Mouse (Mus musculus): ENCODE measurements around the gene Folr1. TPM values are rescaled to one million over a fixed set of nuclear protein-coding genes. Genes with fewer than 3 reads are reported as not detected.

The Folr1 gene
- polyA plus RNA-seq (2014; fragmentation: Illumina TruSeq; extraction: RNeasy Lipid Tissue Mini Kit (QIAGEN cat#74804); ENCODE audit: low replicate concordance): not detected

DNA sequence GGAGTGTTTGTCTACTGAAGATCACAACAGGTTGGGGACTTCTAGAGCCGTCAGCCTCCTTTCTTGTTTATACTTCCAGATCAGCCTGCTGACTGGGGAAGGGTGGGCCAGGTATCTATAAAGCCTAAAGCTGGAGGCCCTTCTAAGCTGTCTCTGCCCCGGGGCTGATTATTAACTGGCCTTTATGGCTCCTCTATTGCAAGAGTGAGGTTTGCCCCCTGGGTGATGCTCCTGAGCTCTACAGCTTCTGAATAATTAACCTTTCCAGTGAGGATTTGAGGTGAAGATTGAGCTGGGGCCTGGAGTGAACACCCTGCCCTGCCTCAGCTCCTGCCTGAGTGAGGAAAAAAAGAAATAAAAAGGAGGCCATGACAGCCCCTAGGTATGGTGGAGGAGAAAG, at the start of gene Folr1:
Folr1 (minus strand) TSS at position 160 of the 400 bp plus-strand sequence.

DNA sequence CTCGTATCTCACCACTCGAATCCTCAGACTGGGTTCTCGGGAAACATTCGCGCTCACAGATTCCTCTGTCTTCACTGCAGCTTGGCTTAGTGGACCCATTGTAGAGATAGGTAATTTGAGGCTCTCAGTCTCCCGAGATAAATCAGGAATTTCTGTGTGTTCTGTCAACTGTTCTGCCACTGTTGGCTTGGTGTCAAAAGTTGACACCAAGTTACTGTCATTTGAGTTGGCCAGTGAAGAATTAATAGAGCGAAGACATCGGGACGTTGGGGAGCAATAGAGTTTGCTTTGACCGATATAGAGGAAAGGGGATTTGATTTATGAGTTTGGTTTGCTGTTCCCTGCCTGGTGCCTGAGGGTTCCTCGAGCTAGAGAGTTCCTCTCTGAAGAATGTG, 35.7 kb upstream of the Folr1 start, which contains the start of gene Tomt:
Tomt (minus strand) TSS at position 73 of the 395 bp plus-strand sequence.

DNA sequence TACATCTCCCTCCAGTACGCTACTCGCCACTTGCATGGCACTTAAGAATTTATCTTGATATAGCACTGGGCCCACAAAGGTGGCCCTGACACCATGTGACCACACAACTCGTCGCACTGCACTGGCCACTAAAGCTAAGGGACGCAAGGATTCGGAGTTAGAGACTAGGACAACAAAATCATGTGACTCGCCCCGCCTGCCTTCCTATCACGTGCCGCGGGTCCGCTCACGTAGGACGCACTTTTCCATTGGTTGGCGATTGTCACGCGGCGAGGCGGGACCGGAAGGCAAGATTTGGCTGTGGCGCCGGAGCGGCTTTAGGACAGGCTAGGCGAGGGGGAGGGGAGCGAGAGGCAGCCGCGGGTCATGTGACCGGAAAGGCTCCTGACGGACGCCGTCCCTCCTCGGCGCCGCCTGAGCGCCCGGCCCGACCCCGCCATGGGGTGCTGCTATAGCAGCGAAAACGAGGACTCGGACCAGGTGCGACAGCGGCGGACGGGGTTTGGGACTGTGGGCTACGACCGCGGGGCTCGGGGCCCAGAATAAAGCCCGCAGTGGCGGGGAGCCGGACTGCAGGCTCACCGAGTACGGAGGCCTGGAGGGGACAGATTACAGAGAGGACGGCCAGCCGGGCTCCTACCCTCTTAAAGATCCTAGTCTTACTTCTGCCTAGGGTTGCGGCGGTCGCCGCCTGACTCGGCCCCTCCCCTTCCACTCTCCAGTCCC, 35.1 kb upstream of the Folr1 start, which contains the start of gene Lamtor1:
Lamtor1 (plus strand) TSS at position 344 of the 726 bp plus-strand sequence.

DNA sequence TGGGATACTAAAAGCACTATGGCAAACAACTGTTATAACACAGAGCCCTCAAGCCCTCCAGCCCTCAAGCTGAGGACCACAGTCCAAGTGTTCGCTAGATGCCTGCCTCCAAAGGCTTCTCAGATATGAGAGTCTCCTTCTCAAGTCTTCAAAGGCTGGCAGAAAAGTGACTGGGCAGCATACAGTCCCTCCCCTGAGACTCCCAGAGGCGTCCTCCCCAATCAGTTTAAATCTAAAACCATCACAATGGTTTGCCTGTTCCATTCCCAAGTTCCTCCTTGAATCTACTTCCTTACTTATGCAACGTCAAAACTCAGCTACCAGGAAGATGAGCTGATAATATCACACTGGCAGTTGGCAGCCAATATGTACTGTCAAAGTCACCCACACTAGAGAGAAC, 7.2 kb downstream of the Folr1 start, which contains the start of gene Anapc15:
Anapc15 (plus strand) TSS at position 301 of the 400 bp plus-strand sequence.

DNA sequence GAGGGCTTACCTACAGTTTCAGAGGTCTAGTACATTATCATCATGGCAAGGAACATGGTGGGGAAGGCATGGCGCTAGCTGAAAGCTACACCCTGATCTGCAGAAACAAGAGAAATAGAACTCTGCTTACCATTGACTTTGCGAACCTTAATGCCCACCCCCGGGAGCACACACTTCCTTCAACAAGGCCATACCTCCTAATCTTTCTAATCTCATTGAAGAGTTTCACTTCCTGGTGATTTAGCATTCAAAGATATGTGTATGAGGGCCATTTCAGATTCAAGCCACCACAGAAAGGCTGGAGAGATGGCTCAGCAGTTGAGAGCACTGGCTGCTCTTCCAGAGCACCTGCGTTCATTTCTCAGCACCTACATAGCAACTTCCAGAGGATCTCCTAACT, 13.5 kb downstream of the Folr1 start, which contains the start of gene Folr2:
Folr2 (minus strand) TSS at position 101 of the 400 bp plus-strand sequence.

DNA sequence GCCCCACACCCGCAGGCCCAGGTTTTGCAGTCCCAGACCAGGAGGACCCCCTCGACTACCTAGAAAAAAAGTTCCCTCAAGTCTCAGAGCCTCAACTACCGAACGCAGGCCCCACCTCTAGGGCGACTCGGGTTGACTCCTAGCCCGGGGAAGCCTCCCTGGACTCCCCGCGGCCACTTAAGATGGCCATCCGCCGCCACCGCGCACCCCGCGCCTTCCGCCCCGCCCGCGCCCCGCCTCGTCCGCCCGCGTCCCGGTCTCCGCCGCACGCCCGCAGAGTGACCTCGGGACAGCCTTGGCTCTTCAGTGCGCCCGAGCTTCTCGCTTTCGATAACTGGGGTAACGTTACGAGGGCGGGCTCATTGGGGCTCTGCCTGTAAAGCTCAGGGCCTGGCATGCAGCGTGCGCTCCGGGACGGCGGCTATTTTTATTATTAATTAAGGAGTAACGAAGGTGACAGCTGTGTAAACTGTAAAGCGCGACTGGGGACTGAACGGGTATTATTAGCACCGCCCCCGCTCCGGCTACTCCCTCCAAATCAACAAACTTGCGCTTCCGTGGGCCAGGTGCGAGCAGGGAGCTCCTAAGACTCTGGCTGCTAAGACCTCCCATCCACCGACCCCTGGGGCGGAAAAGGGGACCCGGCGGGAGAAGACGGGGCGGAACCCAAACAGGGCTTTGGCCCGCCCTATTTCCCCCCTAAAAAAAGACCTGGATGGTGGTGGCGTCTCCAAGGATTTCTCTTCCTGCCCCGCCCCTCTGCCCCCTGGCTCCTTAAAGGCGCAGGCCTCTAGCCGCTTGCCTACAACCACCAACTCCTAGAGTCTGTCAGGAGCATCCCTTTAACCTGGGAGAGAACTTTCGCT, 32.7 kb downstream of the Folr1 start, which contains the start of gene Inppl1:
Inppl1 (minus strand) TSS at position 624 of the 866 bp plus-strand sequence.

DNA sequence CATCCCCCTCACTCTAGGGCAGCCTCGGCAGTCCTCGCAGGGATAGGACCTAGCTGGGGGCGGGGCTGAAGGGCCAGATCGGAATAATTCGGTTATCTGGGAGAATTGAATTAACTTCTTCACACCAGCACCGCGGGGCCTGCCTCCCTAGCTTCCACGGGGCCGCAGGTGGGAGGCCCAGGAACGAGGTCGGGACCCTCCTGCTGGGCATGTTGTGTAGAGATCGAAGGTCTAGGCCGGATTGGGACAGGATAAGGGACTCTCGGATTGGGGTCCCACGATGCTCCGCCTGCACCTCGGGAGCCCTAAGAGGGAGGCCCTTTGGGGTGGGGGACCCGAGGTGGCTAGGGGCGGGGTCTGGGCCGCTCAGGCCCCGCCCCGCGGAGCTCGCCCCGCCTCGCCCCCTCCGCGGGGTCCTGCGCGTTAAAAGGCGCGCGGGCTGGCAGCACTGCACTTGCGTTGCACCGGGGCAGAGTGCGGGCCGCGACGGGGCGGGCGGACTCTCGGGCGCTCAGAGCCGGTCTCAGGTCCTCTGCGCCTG, 52.7 kb downstream of the Folr1 start, which contains the start of gene Phox2a:
Phox2a (plus strand) TSS at position 453 of the 541 bp plus-strand sequence.

Other genes with a start within 250 kb of the Folr1 start
- gene Clpb, start 207.2 kb downstream of the Folr1 start, polyA plus RNA-seq (2014; fragmentation: Illumina TruSeq; extraction: RNeasy Lipid Tissue Mini Kit (QIAGEN cat#74804); ENCODE audit: low replicate concordance): 1.6 TPM
- not detected for gene Phox2a, start 52.5 kb downstream of the Folr1 start, polyA plus RNA-seq (2014; fragmentation: Illumina TruSeq; extraction: RNeasy Lipid Tissue Mini Kit (QIAGEN cat#74804); ENCODE audit: low replicate concordance)
- 31.7 TPM for gene Inppl1, start 32.6 kb downstream of the Folr1 start, polyA plus RNA-seq (2014; fragmentation: Illumina TruSeq; extraction: RNeasy Lipid Tissue Mini Kit (QIAGEN cat#74804); ENCODE audit: low replicate concordance)
- not detected for gene Folr2, start 13.6 kb downstream of the Folr1 start, polyA plus RNA-seq (2014; fragmentation: Illumina TruSeq; extraction: RNeasy Lipid Tissue Mini Kit (QIAGEN cat#74804); ENCODE audit: low replicate concordance)
- gene Anapc15, start 7.1 kb downstream of the Folr1 start, polyA plus RNA-seq (2014; fragmentation: Illumina TruSeq; extraction: RNeasy Lipid Tissue Mini Kit (QIAGEN cat#74804); ENCODE audit: low replicate concordance): 9.5 TPM
- gene Lamtor1, start 35.1 kb upstream of the Folr1 start, polyA plus RNA-seq (2014; fragmentation: Illumina TruSeq; extraction: RNeasy Lipid Tissue Mini Kit (QIAGEN cat#74804); ENCODE audit: low replicate concordance): 6.5 TPM
- not detected for gene Tomt, start 35.6 kb upstream of the Folr1 start, polyA plus RNA-seq (2014; fragmentation: Illumina TruSeq; extraction: RNeasy Lipid Tissue Mini Kit (QIAGEN cat#74804); ENCODE audit: low replicate concordance)
- gene Lrrc51, start 63.1 kb upstream of the Folr1 start, polyA plus RNA-seq (2014; fragmentation: Illumina TruSeq; extraction: RNeasy Lipid Tissue Mini Kit (QIAGEN cat#74804); ENCODE audit: low replicate concordance): 0.59 TPM
- 41.5 TPM for gene Numa1, start 63.3 kb upstream of the Folr1 start, polyA plus RNA-seq (2014; fragmentation: Illumina TruSeq; extraction: RNeasy Lipid Tissue Mini Kit (QIAGEN cat#74804); ENCODE audit: low replicate concordance)
- gene Il18bp, start 147.9 kb upstream of the Folr1 start, polyA plus RNA-seq (2014; fragmentation: Illumina TruSeq; extraction: RNeasy Lipid Tissue Mini Kit (QIAGEN cat#74804); ENCODE audit: low replicate concordance): 12.4 TPM
- 23.8 TPM for gene Rnf121, start 194.7 kb upstream of the Folr1 start, polyA plus RNA-seq (2014; fragmentation: Illumina TruSeq; extraction: RNeasy Lipid Tissue Mini Kit (QIAGEN cat#74804); ENCODE audit: low replicate concordance)
- 11.6 TPM for gene Xndc1, start 194.7 kb upstream of the Folr1 start, polyA plus RNA-seq (2014; fragmentation: Illumina TruSeq; extraction: RNeasy Lipid Tissue Mini Kit (QIAGEN cat#74804); ENCODE audit: low replicate concordance)
- gene Xntrpc, start 194.9 kb upstream of the Folr1 start, polyA plus RNA-seq (2014; fragmentation: Illumina TruSeq; extraction: RNeasy Lipid Tissue Mini Kit (QIAGEN cat#74804); ENCODE audit: low replicate concordance): 0.11 TPM
- not detected for gene Trpc2, start 212.3 kb upstream of the Folr1 start, polyA plus RNA-seq (2014; fragmentation: Illumina TruSeq; extraction: RNeasy Lipid Tissue Mini Kit (QIAGEN cat#74804); ENCODE audit: low replicate concordance)
- gene Art1, start 231.0 kb upstream of the Folr1 start, polyA plus RNA-seq (2014; fragmentation: Illumina TruSeq; extraction: RNeasy Lipid Tissue Mini Kit (QIAGEN cat#74804); ENCODE audit: low replicate concordance): not detected
- gene Art5, start 238.7 kb upstream of the Folr1 start, polyA plus RNA-seq (2014; fragmentation: Illumina TruSeq; extraction: RNeasy Lipid Tissue Mini Kit (QIAGEN cat#74804); ENCODE audit: low replicate concordance): not detected
- gene Chrna10, start 246.0 kb upstream of the Folr1 start, polyA plus RNA-seq (2014; fragmentation: Illumina TruSeq; extraction: RNeasy Lipid Tissue Mini Kit (QIAGEN cat#74804); ENCODE audit: low replicate concordance): not detected